Mouse (Mus musculus): ENCODE data around the gene Fnbp4.

GRCm38 (mm10) chr2:90828739-90829138, 83.6 kb downstream of the Fnbp4 start:
- no peak for TF ChIP-seq MYOG (IDR thresholded peaks at IDR 0.05; ENCODE audit: control insufficient read depth, extremely low read depth, insufficient read length)
- no peak for TF ChIP-seq MYOD1 (IDR thresholded peaks at IDR 0.05; ENCODE audit: control insufficient read depth, insufficient read length, low read depth)
- TF ChIP-seq CTCF (IDR thresholded peaks at IDR 0.05; ENCODE audit: control insufficient read depth, insufficient read depth, insufficient read length), result no peak
- no peak for TF ChIP-seq MAX (IDR thresholded peaks at IDR 0.05)
